ENCODE assay signal across 18 mouse cellular contexts in the genomic region with DNA sequence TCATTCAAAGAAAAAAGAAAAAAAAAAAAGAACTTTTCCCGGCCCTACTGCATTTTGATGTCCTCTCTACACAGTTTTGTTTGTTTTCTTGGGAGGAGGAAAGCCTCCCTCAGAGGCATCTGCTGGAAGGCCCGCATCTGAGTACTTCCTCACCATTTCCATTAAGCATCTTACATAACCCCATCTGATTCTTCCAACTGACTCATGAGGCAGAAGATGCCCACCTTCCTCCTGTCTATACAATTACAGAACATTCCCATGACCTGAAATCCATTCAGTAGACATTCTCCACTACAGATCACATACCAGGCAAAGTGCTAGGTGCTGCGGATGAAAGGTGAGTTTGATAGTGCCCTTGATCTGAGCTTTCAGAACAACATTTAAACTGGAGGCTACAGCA. TPM values are rescaled to one million over a fixed set of nuclear protein-coding genes. Genes with fewer than 3 reads are reported as not detected.
A peak's percentile ranks its signal among the peaks of the same experiment; 100 is the strongest.
DNase-seq lines count a peak whose midpoint lies in the region; ATAC-seq and TF ChIP-seq lines count a peak whose summit lies in the region.
"Had no signal": no experiment of that assay in that cellular context is flagged by ENCODE, and none has a peak within 500 bp of the region (broad histone marks: within the 10 kb centered on the region; RNA-seq: fewer than 3 reads in every experiment).

No protein-coding gene starts in this region.

- no peaks in the 10 kb centered on the region for H3K9me3 ChIP-seq in hindbrain, embryonic 12.5 days (replicated peaks)
- no peaks in the 10 kb centered on the region for H3K9me3 ChIP-seq in hindbrain, embryonic 10.5 days
- H3K9me3 ChIP-seq in neural tube, embryonic 12.5 days: no peaks in the 10 kb centered on the region
- no peaks in the 10 kb centered on the region for H3K9me3 ChIP-seq in hindbrain, postnatal 0 days (ENCODE audit: low read length)
- H3K9me3 ChIP-seq: limb, embryonic 15.5 days had no signal

- no peak overlapping the region for H3K9ac ChIP-seq in hindbrain, embryonic 12.5 days
- no peak overlapping the region for H3K9ac ChIP-seq in neural tube, embryonic 12.5 days
- H3K9ac ChIP-seq in hindbrain, postnatal 0 days (replicated peaks; ENCODE audit: low read length): no peak overlapping the region
- H3K9ac ChIP-seq: limb, embryonic 15.5 days; liver, postnatal 0 days had no signal

- TF ChIP-seq CTCF in hindbrain, postnatal 0 days (IDR thresholded peaks at IDR 0.05; ENCODE audit: low read depth): no peak

- no peak for ATAC-seq in hindbrain, embryonic 12.5 days (ENCODE audit: low FRiP score)
- ATAC-seq in neural tube, embryonic 12.5 days (ENCODE audit: low FRiP score, low read depth): no peak
- no peak for ATAC-seq in hindbrain, postnatal 0 days
- ATAC-seq: inflammation-experienced regulatory T-cells, adult 6 months; liver, postnatal 0 days had no signal

- H3K27ac ChIP-seq in hindbrain, embryonic 12.5 days: no peak overlapping the region
- H3K27ac ChIP-seq in hindbrain, embryonic 10.5 days: no peak overlapping the region
- no peak overlapping the region for H3K27ac ChIP-seq in neural tube, embryonic 12.5 days
- no peak overlapping the region for H3K27ac ChIP-seq in hindbrain, postnatal 0 days
- H3K27ac ChIP-seq: heart, adult 2 months; limb, embryonic 15.5 days had no signal

- peaks cover 5% of the 10 kb centered on the region; the same call in 1 of the 2 replicates for H3K27me3 ChIP-seq in hindbrain, embryonic 12.5 days
- peaks cover 35% of the 10 kb centered on the region for H3K27me3 ChIP-seq in hindbrain, embryonic 10.5 days (ENCODE audit: insufficient read depth, poor library complexity, severe bottlenecking)
- no peaks in the 10 kb centered on the region for H3K27me3 ChIP-seq in neural tube, embryonic 12.5 days (replicated peaks)
- H3K27me3 ChIP-seq in hindbrain, postnatal 0 days (ENCODE audit: insufficient read depth, low read length): no peaks in the 10 kb centered on the region

- 80% methylated on average over 3 of the region's 3 CpGs for WGBS in hindbrain, embryonic 12.5 days
- 74% methylated on average over 3 of the region's 3 CpGs for WGBS in hindbrain, embryonic 10.5 days
- 89% methylated on average over 3 of the region's 3 CpGs for WGBS in neural tube, embryonic 12.5 days
- WGBS in hindbrain, postnatal 0 days: 80% methylated on average over 3 of the region's 3 CpGs

- peaks cover 7% of the 10 kb centered on the region; the same call in 1 of the 2 replicates for H3K4me1 ChIP-seq in hindbrain, embryonic 12.5 days
- H3K4me1 ChIP-seq in hindbrain, embryonic 10.5 days (replicated peaks): peaks cover 13% of the 10 kb centered on the region; the same call in 1 of the 2 replicates
- no peaks in the 10 kb centered on the region; the same call in 1 of the 2 replicates for H3K4me1 ChIP-seq in neural tube, embryonic 12.5 days
- peaks cover 8% of the 10 kb centered on the region; the same call in 1 of the 2 replicates for H3K4me1 ChIP-seq in hindbrain, postnatal 0 days (ENCODE audit: insufficient read depth, low read length)

- H3K36me3 ChIP-seq in hindbrain, embryonic 12.5 days: no peaks in the 10 kb centered on the region
- no peaks in the 10 kb centered on the region for H3K36me3 ChIP-seq in hindbrain, embryonic 10.5 days
- H3K36me3 ChIP-seq in neural tube, embryonic 12.5 days: no peaks in the 10 kb centered on the region
- no peaks in the 10 kb centered on the region for H3K36me3 ChIP-seq in hindbrain, postnatal 0 days (ENCODE audit: insufficient read depth, low read length)
- H3K36me3 ChIP-seq: limb, embryonic 15.5 days had no signal

- no peak for DNase-seq in hindbrain, embryonic 10.5 days (ENCODE audit: low spot score)
- no peak for DNase-seq in neural tube, embryonic 10.5 days (ENCODE audit: extremely low spot score, low spot score)
- DNase-seq in hindbrain, postnatal 0 days (ENCODE audit: low spot score): no peak
- no peak for DNase-seq in Muller cell, postnatal 12 days (ENCODE audit: inconsistent ontology term)
- no peak for DNase-seq in ovary, postnatal 14 days (ENCODE audit: low spot score)
- DNase-seq: adrenal gland, postnatal 36 days; cerebellum, adult 8-10 months; heart, adult 2 months; liver, postnatal 0 days; lung, postnatal 14 days; retina, postnatal 1 day; thymus, postnatal 36 days had no signal

- H3K4me2 ChIP-seq in hindbrain, embryonic 12.5 days (replicated peaks): peak overlapping the region; percentile 76; the same call in 1 of the 2 replicates
- H3K4me2 ChIP-seq in neural tube, embryonic 12.5 days (replicated peaks): peak overlapping the region; percentile 71; the same call in 1 of the 2 replicates
- H3K4me2 ChIP-seq in hindbrain, postnatal 0 days (ENCODE audit: low read depth, low read length): peak overlapping the region; percentile 73
- H3K4me2 ChIP-seq: limb, embryonic 15.5 days had no signal

- no peak overlapping the region for H3K4me3 ChIP-seq in hindbrain, embryonic 12.5 days
- no peak overlapping the region for H3K4me3 ChIP-seq in hindbrain, embryonic 10.5 days
- H3K4me3 ChIP-seq in neural tube, embryonic 12.5 days: no peak overlapping the region
- peak overlapping the region; percentile 69 for H3K4me3 ChIP-seq in hindbrain, postnatal 0 days (ENCODE audit: low read length)
- H3K4me3 ChIP-seq: heart, adult 2 months; limb, embryonic 15.5 days; megakaryocyte, embryonic 14.5 days had no signal

RNA-seq across cellular contexts. Expression of a gene that starts 3.4 kb away (rescaled TPM):
- polyA plus RNA-seq in hindbrain, embryonic 12.5 days (2016; fragmentation: Nextera tagmentation; extraction: Ambion mirVana): 23.1 and 29.0 TPM in 2 replicates
- 4.5 and 7.7 TPM in 2 replicates for polyA plus RNA-seq in hindbrain, embryonic 10.5 days (2016; fragmentation: Nextera tagmentation; extraction: Ambion mirVana)
- 22.9 and 25.4 TPM in 2 replicates for polyA plus RNA-seq in neural tube, embryonic 12.5 days (2016; fragmentation: Nextera tagmentation; extraction: Ambion mirVana)
- total RNA-seq in hindbrain, postnatal 0 days (2014; rRNA removed): 95.3 and 114 TPM in 2 replicates
- 29.8 and 30.5 TPM in 2 replicates for polyA plus RNA-seq in hindbrain, postnatal 0 days (2015; fragmentation: Nextera tagmentation; extraction: Ambion mirVana)
- polyA plus RNA-seq: liver, postnatal 0 days; small intestine, adult 2 months had no signal
